Mouse (Mus musculus): ENCODE data around the gene Phip. TPM values are rescaled to one million over a fixed set of nuclear protein-coding genes. Genes with fewer than 3 reads are reported as not detected.

The Phip gene
- polyA plus RNA-seq, 1 experiment from 2014 or later, result 136 TPM

- DNase-seq (ENCODE audit: low spot score, missing footprints) (no peak), ATAC-seq (ENCODE audit: low FRiP score) (no peak)
- WGBS, result 91% methylated on average over 4 of the region's 4 CpGs
- Histone ChIP-seq H3K4me2 (no peak overlapping the region), H3K27me3 (ENCODE audit: control insufficient read depth, insufficient read depth, low read length) (no peaks in the 10 kb centered on the region), H3K4me3 (ENCODE audit: low read depth, low read length) (no peak overlapping the region), H3K36me3 (ENCODE audit: control insufficient read depth, insufficient read depth, low read length) (no peaks in the 10 kb centered on the region), H3K27ac (ENCODE audit: low read depth, low read length) (no peak overlapping the region), H3K9ac (ENCODE audit: low read length) (no peak overlapping the region), H3K9me3 (ENCODE audit: control insufficient read depth, low read length) (no peaks in the 10 kb centered on the region), H3K4me1 (ENCODE audit: control insufficient read depth, insufficient read depth, low read length) (no peaks in the 10 kb centered on the region)
Measured at GRCm38 (mm10) chr9:82856241-82856640, 119.1 kb downstream of the Phip start.

- H3K27me3 ChIP-seq (ENCODE audit: control insufficient read depth, insufficient read depth, low read length), result no peaks in the 10 kb centered on the region
- no peaks in the 10 kb centered on the region for H3K9me3 ChIP-seq (ENCODE audit: control insufficient read depth, low read length)
- H3K4me3 ChIP-seq (ENCODE audit: low read depth, low read length), result no peak overlapping the region
- no peaks in the 10 kb centered on the region for H3K36me3 ChIP-seq (ENCODE audit: control insufficient read depth, insufficient read depth, low read length)
- ATAC-seq (ENCODE audit: low FRiP score) (no peak), DNase-seq (ENCODE audit: low spot score, missing footprints) (no peak)
- no peak overlapping the region for H3K9ac ChIP-seq (ENCODE audit: low read length)
- no peak overlapping the region for H3K4me2 ChIP-seq
- WGBS, result 45% methylated on average over 3 of the region's 3 CpGs
- no peaks in the 10 kb centered on the region for H3K4me1 ChIP-seq (ENCODE audit: control insufficient read depth, insufficient read depth, low read length)
- no peak overlapping the region for H3K27ac ChIP-seq (ENCODE audit: low read depth, low read length)
Measured at GRCm38 (mm10) chr9:82854973-82855614, 120.2 kb downstream of the Phip start.

- H3K4me1 ChIP-seq (ENCODE audit: control insufficient read depth, insufficient read depth, low read length), result no peaks in the 10 kb centered on the region
- no peaks in the 10 kb centered on the region for H3K36me3 ChIP-seq (ENCODE audit: control insufficient read depth, insufficient read depth, low read length)
- DNase-seq (ENCODE audit: low spot score, missing footprints) (no peak), ATAC-seq (ENCODE audit: low FRiP score) (0 out of 2 replicates have a peak, but pooled peaks have one; percentile 59)
- H3K4me3 ChIP-seq (ENCODE audit: low read depth, low read length), result no peak overlapping the region
- H3K9ac ChIP-seq (ENCODE audit: low read length), result no peak overlapping the region
- H3K4me2 ChIP-seq, result no peak overlapping the region
- WGBS, result 55% methylated on average over 2 of the region's 2 CpGs
- H3K27me3 ChIP-seq (ENCODE audit: control insufficient read depth, insufficient read depth, low read length), result no peaks in the 10 kb centered on the region
- no peak overlapping the region for H3K27ac ChIP-seq (ENCODE audit: low read depth, low read length)
- H3K9me3 ChIP-seq (ENCODE audit: control insufficient read depth, low read length), result no peaks in the 10 kb centered on the region
Measured at GRCm38 (mm10) chr9:82854040-82854439, 121.3 kb downstream of the Phip start.

- ATAC-seq (ENCODE audit: low FRiP score) (no peak), DNase-seq (ENCODE audit: low spot score, missing footprints) (peak; percentile 28)
- H3K4me1 ChIP-seq (ENCODE audit: control insufficient read depth, insufficient read depth, low read length), result no peaks in the 10 kb centered on the region
- H3K27me3 ChIP-seq (ENCODE audit: control insufficient read depth, insufficient read depth, low read length), result no peaks in the 10 kb centered on the region
- H3K9me3 ChIP-seq (ENCODE audit: control insufficient read depth, low read length), result no peaks in the 10 kb centered on the region
- no peak overlapping the region for H3K9ac ChIP-seq (ENCODE audit: low read length)
- H3K4me3 ChIP-seq (ENCODE audit: low read depth, low read length), result no peak overlapping the region
- 97% methylated on average over 4 of the region's 4 CpGs for WGBS
- H3K27ac ChIP-seq (ENCODE audit: low read depth, low read length), result no peak overlapping the region
- H3K4me2 ChIP-seq, result no peak overlapping the region
- H3K36me3 ChIP-seq (ENCODE audit: control insufficient read depth, insufficient read depth, low read length), result peaks cover 5% of the 10 kb centered on the region; the same call in 1 of the 2 replicates
Measured at GRCm38 (mm10) chr9:82842671-82843070, 132.6 kb downstream of the Phip start.

GRCm38 (mm10) chr9:82835921-82836320 lies 139.4 kb downstream of the Phip start:
- 90% methylated on average over 6 of the region's 6 CpGs for WGBS
- Histone ChIP-seq H3K4me2 (no peak overlapping the region), H3K27ac (ENCODE audit: low read depth, low read length) (no peak overlapping the region), H3K9ac (ENCODE audit: low read length) (no peak overlapping the region), H3K9me3 (ENCODE audit: control insufficient read depth, low read length) (no peaks in the 10 kb centered on the region; the same call in 1 of the 2 replicates), H3K4me1 (ENCODE audit: control insufficient read depth, insufficient read depth, low read length) (peaks cover 2% of the 10 kb centered on the region; the same call in 1 of the 2 replicates), H3K27me3 (ENCODE audit: control insufficient read depth, insufficient read depth, low read length) (no peaks in the 10 kb centered on the region), H3K36me3 (ENCODE audit: control insufficient read depth, insufficient read depth, low read length) (no peaks in the 10 kb centered on the region), H3K4me3 (ENCODE audit: low read depth, low read length) (no peak overlapping the region)
- ATAC-seq (ENCODE audit: low FRiP score), result no peak
- DNase-seq (ENCODE audit: low spot score, missing footprints), result no peak

GRCm38 (mm10) chr9:82831891-82832290 lies 143.4 kb downstream of the Phip start:
- Histone ChIP-seq H3K9me3 (ENCODE audit: control insufficient read depth, low read length) (no peaks in the 10 kb centered on the region; the same call in 1 of the 2 replicates), H3K4me2 (no peak overlapping the region; the same call in 1 of the 2 replicates), H3K4me1 (ENCODE audit: control insufficient read depth, insufficient read depth, low read length) (peaks cover 6% of the 10 kb centered on the region), H3K36me3 (ENCODE audit: control insufficient read depth, insufficient read depth, low read length) (no peaks in the 10 kb centered on the region), H3K27me3 (ENCODE audit: control insufficient read depth, insufficient read depth, low read length) (no peaks in the 10 kb centered on the region), H3K4me3 (ENCODE audit: low read depth, low read length) (no peak overlapping the region), H3K9ac (ENCODE audit: low read length) (no peak overlapping the region), H3K27ac (ENCODE audit: low read depth, low read length) (no peak overlapping the region)
- WGBS, result 44% methylated on average over 4 of the region's 4 CpGs
- DNase-seq (ENCODE audit: low spot score, missing footprints), result no peak
- ATAC-seq (ENCODE audit: low FRiP score), result no peak

GRCm38 (mm10) chr9:82829693-82830430 lies 145.5 kb downstream of the Phip start:
- peak overlapping the region; percentile 70 for H3K4me3 ChIP-seq (ENCODE audit: low read depth, low read length)
- ATAC-seq (ENCODE audit: low FRiP score) (peak; percentile 96), DNase-seq (ENCODE audit: low spot score, missing footprints) (peak; percentile 99)
- H3K9me3 ChIP-seq (ENCODE audit: control insufficient read depth, low read length), result no peaks in the 10 kb centered on the region
- H3K27me3 ChIP-seq (ENCODE audit: control insufficient read depth, insufficient read depth, low read length), result no peaks in the 10 kb centered on the region
- no peaks in the 10 kb centered on the region; the same call in 1 of the 2 replicates for H3K36me3 ChIP-seq (ENCODE audit: control insufficient read depth, insufficient read depth, low read length)
- peak overlapping the region; percentile 79 for H3K9ac ChIP-seq (ENCODE audit: low read length)
- peak overlapping the region; percentile 91 for H3K27ac ChIP-seq (ENCODE audit: low read depth, low read length)
- peaks cover 6% of the 10 kb centered on the region for H3K4me1 ChIP-seq (ENCODE audit: control insufficient read depth, insufficient read depth, low read length)
- under 1% methylated on average over 65 of the region's 65 CpGs for WGBS
- H3K4me2 ChIP-seq, result peak overlapping the region; percentile 54

- no peaks in the 10 kb centered on the region for H3K9me3 ChIP-seq (ENCODE audit: control insufficient read depth, low read length)
- ATAC-seq (ENCODE audit: low FRiP score) (peak; percentile 18), DNase-seq (ENCODE audit: low spot score, missing footprints) (peak; percentile 90)
- H3K4me1 ChIP-seq (ENCODE audit: control insufficient read depth, insufficient read depth, low read length), result peaks cover 6% of the 10 kb centered on the region
- no peaks in the 10 kb centered on the region; the same call in 1 of the 2 replicates for H3K36me3 ChIP-seq (ENCODE audit: control insufficient read depth, insufficient read depth, low read length)
- peak within 1 kb of the TSS; percentile 79 for H3K9ac ChIP-seq (ENCODE audit: low read length)
- H3K4me2 ChIP-seq, result peak within 1 kb of the TSS; percentile 54
- H3K27me3 ChIP-seq (ENCODE audit: control insufficient read depth, insufficient read depth, low read length), result no peaks in the 10 kb centered on the region
- H3K4me3 ChIP-seq (ENCODE audit: low read depth, low read length), result peak within 1 kb of the TSS; percentile 70
- WGBS, result 11% methylated on average over 20 of the region's 20 CpGs
- peak within 1 kb of the TSS; percentile 91 for H3K27ac ChIP-seq (ENCODE audit: low read depth, low read length)
Measured at GRCm38 (mm10) chr9:82829007-82829689, 146.2 kb downstream of the Phip start, which contains the start of gene Irak1bp1. Gene Irak1bp1 (plus strand): TSS chr9:82829540.
